Mouse (Mus musculus) heart, embryonic 15.5 days (tissue): ENCODE measurements around the gene Tmem151a. TPM values are rescaled to one million over a fixed set of nuclear protein-coding genes. Genes with fewer than 3 reads are reported as not detected.

ENCODE experiments used
- ATAC-seq: fragments of 200-750 bp; cut with Nextera tagmentation; replicated peaks from 2 replicates; pipeline ENCODE4 v1.8.0; 2017; ENCODE audit warnings: low read depth, moderate TSS enrichment; ENCODE audit not compliant: insufficient number of reproducible peaks, insufficient read depth, low FRiP score
- H3K27ac ChIP-seq: fragments of 300-500 bp; sonication (generic); 2 replicates; pipeline ENCODE4 v1.5.1; 2015; ENCODE audit warnings: mild to moderate bottlenecking, inconsistent platforms
- H3K27me3 ChIP-seq: fragments of 300-500 bp; sonication (generic); 2 replicates; pipeline ENCODE4 v1.6.1; 2015; ENCODE audit warnings: inconsistent platforms
- H3K36me3 ChIP-seq: fragments of 300-500 bp; sonication (generic); 2 replicates; pipeline ENCODE4 v1.6.1; 2015; ENCODE audit warnings: mild to moderate bottlenecking, inconsistent platforms
- H3K4me1 ChIP-seq: fragments of 300-500 bp; sonication (generic); replicated peaks from 2 replicates; pipeline ENCODE4 v1.6.1; 2015; ENCODE audit warnings: inconsistent platforms
- H3K4me2 ChIP-seq: fragments of 300-500 bp; sonication (generic); 2 replicates; pipeline ENCODE4 v1.6.1; 2015; ENCODE audit warnings: inconsistent platforms, mild to moderate bottlenecking, moderate library complexity
- H3K4me3 ChIP-seq: fragments of 300-500 bp; sonication (generic); 2 replicates; pipeline ENCODE4 v1.5.1; 2015; ENCODE audit warnings: mild to moderate bottlenecking, inconsistent platforms
- H3K9ac ChIP-seq: fragments of 300-500 bp; sonication (generic); 2 replicates; pipeline ENCODE4 v1.6.1; 2015; ENCODE audit warnings: mild to moderate bottlenecking, inconsistent platforms
- H3K9me3 ChIP-seq: fragments of 300-500 bp; sonication (generic); replicated peaks from 2 replicates; pipeline ENCODE4 v1.6.1; 2016; ENCODE audit warnings: inconsistent platforms
- WGBS: fragments of 180-500 bp; shearing (Covaris S2); methylation state at CpG from one replicate; pipeline ENCODE4 v1.1.7; 2015; ENCODE audit warnings: mixed read lengths; 5-methylcytosine and 5-hydroxymethylcytosine counted together
- polyA plus RNA-seq: library from polyadenylated mRNA; unstranded; fragments of >200 nt; fragmentation: Nextera tagmentation; extraction: Ambion mirVana; gene quantifications from 2 replicates; pipeline ENCODE4 v1.2.1, GENCODE M21; 2015

Tmem151a gene
- polyA plus RNA-seq, 1 experiment from 2014 or later: 3.0 TPM

DNA sequence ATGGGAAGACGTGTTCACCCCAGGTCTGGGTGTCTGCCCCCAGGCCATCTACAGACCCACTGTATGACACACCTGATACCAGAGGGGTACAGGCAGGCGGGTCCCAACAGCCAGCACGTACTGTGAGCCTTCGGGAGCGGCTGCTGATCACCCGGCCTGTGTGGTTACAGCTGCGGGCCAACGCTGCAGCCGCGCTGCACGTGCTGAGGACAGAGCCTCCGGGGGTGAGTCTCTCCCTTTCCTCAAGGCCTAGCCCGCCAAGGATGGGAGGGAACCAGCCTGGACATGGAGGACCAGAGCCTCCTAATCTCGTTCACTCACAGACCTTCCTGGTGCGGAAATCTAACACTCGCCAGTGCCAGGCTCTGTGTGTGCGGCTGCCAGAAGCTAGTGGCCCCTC lies 34.3 kb downstream of the Tmem151a start:
- ATAC-seq: peak; percentile 33; the same call in 1 of the 2 replicates
- Histone ChIP-seq H3K4me3 (peak overlapping the region; percentile 31), H3K36me3 (peaks cover 29% of the 10 kb centered on the region; the same call in 1 of the 2 replicates), H3K4me1 (peaks cover 28% of the 10 kb centered on the region), H3K27me3 (peaks cover 23% of the 10 kb centered on the region), H3K9ac (peak overlapping the region; percentile 8; the same call in 1 of the 2 replicates), H3K9me3 (no peaks in the 10 kb centered on the region), H3K4me2 (peak overlapping the region; percentile 51), H3K27ac (peak overlapping the region; percentile 13; the same call in 1 of the 2 replicates)
- 10% methylated on average over 17 of the region's 17 CpGs for WGBS

GRCm38 (mm10) chr19:5050047-5050905 lies 35.1 kb downstream of the Tmem151a start, which contains the start of gene Rin1:
Gene Rin1, plus strand, starts transcription at chr19:5050481.
- Histone ChIP-seq H3K4me1 (peaks cover 28% of the 10 kb centered on the region), H3K4me3 (peak within 1 kb of the TSS; percentile 31), H3K36me3 (peaks cover 29% of the 10 kb centered on the region; the same call in 1 of the 2 replicates), H3K9me3 (no peaks in the 10 kb centered on the region), H3K9ac (peak within 1 kb of the TSS; percentile 21), H3K4me2 (peak within 1 kb of the TSS; percentile 51), H3K27me3 (peaks cover 23% of the 10 kb centered on the region), H3K27ac (peak within 1 kb of the TSS; percentile 13)
- ATAC-seq: peak; percentile 45
- WGBS: 16% methylated on average over 14 of the region's 14 CpGs

GRCm38 (mm10) chr19:5049325-5049724 lies 36.0 kb downstream of the Tmem151a start:
- no peak for ATAC-seq
- H3K36me3 ChIP-seq: peaks cover 29% of the 10 kb centered on the region; the same call in 1 of the 2 replicates

DNA sequence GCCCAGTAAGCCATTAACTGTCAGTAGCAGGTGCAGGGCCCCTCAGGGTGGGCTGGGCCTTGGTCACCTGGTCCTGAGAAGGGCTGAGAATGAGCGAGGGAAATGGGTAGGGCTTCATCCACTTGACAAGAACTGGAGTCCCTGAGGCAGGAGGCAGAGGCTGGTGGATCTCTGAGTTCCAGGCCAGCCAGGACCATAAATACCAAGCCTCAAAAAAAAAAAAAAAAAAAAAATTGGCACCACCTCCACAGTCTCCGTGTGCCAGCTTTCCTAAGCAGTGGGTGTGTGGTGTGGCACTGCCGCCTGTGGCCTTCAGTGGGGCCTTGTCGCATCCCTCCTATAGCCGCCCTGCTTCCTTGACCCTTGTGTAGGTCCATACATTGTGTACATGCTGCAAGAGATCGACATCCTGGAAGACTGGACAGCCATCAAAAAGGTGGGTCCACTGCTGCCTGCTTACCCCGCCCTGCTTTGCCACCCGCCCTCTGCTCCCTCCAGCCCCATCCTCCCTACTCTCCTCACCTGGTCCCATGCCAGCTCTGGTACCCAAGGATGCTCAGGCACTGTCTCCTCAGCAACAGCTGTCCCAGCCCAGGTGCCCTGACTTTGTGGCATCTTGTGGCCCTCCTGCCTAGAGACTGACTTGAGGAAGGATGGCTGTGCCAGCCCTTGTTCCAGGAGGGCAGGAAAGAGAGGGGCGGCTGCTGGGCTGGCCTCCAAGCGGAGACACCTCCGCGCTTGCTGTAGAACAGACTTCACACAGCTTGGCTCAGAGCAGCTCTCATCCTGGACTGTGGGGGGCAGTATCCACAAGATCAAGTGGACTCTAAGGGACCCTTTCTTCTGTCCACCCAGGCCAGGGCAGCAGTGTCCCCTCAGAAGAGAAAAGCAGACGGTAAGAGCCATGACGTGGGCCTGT lies 36.9 kb downstream of the Tmem151a start:
- WGBS: 85% methylated on average over 14 of the region's 14 CpGs
- Histone ChIP-seq H3K27ac (no peak overlapping the region), H3K9ac (no peak overlapping the region), H3K9me3 (no peaks in the 10 kb centered on the region), H3K4me3 (no peak overlapping the region), H3K27me3 (peaks cover 12% of the 10 kb centered on the region), H3K36me3 (peaks cover 29% of the 10 kb centered on the region; the same call in 1 of the 2 replicates), H3K4me2 (no peak overlapping the region), H3K4me1 (peaks cover 28% of the 10 kb centered on the region)
- no peak for ATAC-seq

More at GRCm38 (mm10) chr19:5049325-5049724, 36.0 kb downstream of the Tmem151a start:
- Histone ChIP-seq H3K4me2 (no peak overlapping the region), H3K27me3 (peaks cover 18% of the 10 kb centered on the region), H3K4me3 (no peak overlapping the region), H3K9me3 (no peaks in the 10 kb centered on the region), H3K9ac (peak overlapping the region; percentile 21; the same call in 1 of the 2 replicates), H3K27ac (no peak overlapping the region), H3K4me1 (peaks cover 28% of the 10 kb centered on the region)
- WGBS: 79% methylated on average over 6 of the region's 6 CpGs

DNA sequence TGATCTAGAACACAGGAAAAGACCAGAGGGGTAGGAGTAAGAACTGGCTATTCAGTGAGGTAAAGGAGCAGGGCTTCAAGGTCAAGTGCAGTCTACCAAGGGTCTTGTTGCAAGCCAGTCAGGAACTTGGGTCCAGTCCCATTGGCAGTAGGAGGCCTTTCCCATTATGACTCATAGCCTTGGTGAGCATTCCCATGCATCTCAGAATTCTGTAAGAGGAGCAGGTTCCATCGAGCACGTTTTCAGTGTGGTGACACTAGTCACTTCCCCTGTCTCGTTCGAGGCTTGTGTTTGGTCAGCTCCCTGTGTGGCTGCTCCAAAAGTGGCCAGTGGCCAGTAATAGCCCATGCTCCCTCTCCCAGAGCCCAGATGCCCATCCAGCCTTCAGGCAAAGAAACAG lies 39.8 kb downstream of the Tmem151a start:
- Histone ChIP-seq H3K4me1 (peaks cover 21% of the 10 kb centered on the region), H3K27ac (no peak overlapping the region), H3K27me3 (no peaks in the 10 kb centered on the region), H3K36me3 (peaks cover 29% of the 10 kb centered on the region; the same call in 1 of the 2 replicates), H3K9ac (no peak overlapping the region), H3K9me3 (no peaks in the 10 kb centered on the region), H3K4me2 (no peak overlapping the region), H3K4me3 (no peak overlapping the region)
- no peak for ATAC-seq
- WGBS: 67% methylated on average over 4 of the region's 4 CpGs

- Histone ChIP-seq H3K27me3 (no peaks in the 10 kb centered on the region), H3K4me3 (peak overlapping the region; percentile 84), H3K4me2 (peak overlapping the region; percentile 98), H3K9me3 (no peaks in the 10 kb centered on the region), H3K4me1 (peaks cover 36% of the 10 kb centered on the region), H3K27ac (peak overlapping the region; percentile 76), H3K36me3 (peaks cover 3% of the 10 kb centered on the region; the same call in 1 of the 2 replicates), H3K9ac (peak overlapping the region; percentile 86)
- ATAC-seq: no peak
- 2% methylated on average over 16 of the region's 16 CpGs for WGBS
Measured at GRCm38 (mm10) chr19:5041588-5041987, 43.7 kb downstream of the Tmem151a start.

DNA sequence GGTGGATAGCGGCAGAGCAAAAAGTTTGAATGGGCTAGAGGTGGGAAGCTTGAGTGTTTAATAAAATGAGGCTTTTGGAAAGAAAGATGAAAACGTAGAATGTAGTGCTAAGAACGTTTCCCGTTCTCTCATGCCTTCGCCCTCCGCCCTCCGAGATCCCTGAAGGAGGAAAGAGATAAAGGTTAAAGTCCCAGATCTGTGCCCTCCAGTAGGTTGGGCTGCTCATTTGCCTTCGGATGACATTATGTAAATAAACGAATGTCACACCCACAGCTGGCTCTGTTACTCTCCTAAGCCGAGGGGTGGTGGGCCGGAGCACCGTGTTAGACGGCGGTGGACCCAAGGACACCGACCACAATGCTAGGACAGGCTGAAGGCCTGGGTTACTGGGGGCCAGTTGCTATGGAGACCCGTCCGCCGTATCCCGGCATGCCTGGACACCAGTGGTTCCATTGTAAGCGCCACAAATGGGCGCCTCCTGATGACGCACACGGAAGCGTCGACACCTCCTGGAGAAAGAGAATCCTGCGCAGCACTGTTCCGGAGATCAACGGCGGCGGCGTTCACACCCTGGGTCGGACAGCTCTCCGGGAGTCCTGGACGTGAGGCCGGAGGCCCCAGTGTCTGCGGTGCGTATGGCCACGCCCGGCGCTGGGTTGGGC lies 44.3 kb downstream of the Tmem151a start, which contains the start of gene Brms1:
Brms1 (plus strand) TSS at position 493 of the 662 bp plus-strand sequence.
- Histone ChIP-seq H3K27ac (peak within 1 kb of the TSS; percentile 76), H3K4me2 (peak within 1 kb of the TSS; percentile 98), H3K9me3 (no peaks in the 10 kb centered on the region), H3K4me1 (peaks cover 36% of the 10 kb centered on the region), H3K9ac (peak within 1 kb of the TSS; percentile 86), H3K36me3 (no peaks in the 10 kb centered on the region; the same call in 1 of the 2 replicates), H3K4me3 (peak within 1 kb of the TSS; percentile 84), H3K27me3 (no peaks in the 10 kb centered on the region)
- WGBS: 4% methylated on average over 40 of the region's 40 CpGs
- peak; percentile 52 for ATAC-seq

DNA sequence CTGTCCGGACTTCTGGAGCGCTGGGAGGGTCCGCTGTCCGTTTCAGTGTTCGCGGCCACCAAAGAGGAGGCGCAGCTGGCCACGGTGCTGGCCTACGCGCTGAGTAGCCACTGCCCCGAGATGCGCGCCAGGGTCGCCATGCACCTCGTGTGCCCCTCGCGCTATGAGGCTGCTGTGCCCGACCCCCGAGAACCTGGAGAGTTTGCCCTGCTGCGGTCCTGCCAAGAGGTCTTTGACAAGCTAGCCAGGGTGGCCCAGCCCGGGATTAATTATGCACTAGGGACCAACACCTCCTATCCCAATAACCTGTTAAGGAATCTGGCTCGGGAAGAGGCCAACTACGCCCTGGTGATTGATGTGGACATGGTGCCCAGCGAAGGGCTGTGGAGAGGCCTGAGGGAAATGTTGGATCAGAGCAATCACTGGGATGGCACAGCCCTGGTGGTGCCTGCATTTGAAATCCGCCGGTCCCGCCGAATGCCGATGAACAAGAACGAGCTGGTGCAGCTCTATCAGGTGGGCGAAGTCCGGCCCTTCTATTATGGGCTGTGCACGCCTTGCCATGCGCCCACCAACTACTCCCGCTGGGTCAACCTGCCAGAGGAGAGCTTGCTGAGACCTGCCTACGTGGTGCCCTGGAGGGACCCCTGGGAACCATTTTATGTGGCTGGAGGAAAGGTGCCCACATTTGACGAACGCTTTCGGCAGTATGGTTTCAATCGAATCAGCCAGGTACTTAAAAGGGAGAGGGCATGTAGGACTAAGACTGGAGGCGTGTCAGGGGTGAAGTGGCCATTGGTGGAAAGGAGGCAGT lies 45.8 kb downstream of the Tmem151a start:
- 0 out of 2 replicates have a peak, but pooled peaks have one; percentile 1 for ATAC-seq

GRCm38 (mm10) chr19:5038709-5039156 lies 46.6 kb downstream of the Tmem151a start, which contains the start of the genes B4gat1 and AC124502.3:
Gene B4gat1, plus strand, starts transcription at chr19:5038826.
Gene AC124502.3, plus strand, starts transcription at chr19:5038891.
- H3K9ac ChIP-seq: peak within 1 kb of the TSS; percentile 94
- WGBS: under 1% methylated on average over 42 of the region's 44 CpGs

More for the DNA sequence above, 45.8 kb downstream of the Tmem151a start:
- no peaks in the 10 kb centered on the region for H3K27me3 ChIP-seq
- H3K4me3 ChIP-seq: peak overlapping the region; percentile 84
- H3K4me1 ChIP-seq: peaks cover 36% of the 10 kb centered on the region
- WGBS: 14% methylated on average over 41 of the region's 41 CpGs
- no peaks in the 10 kb centered on the region for H3K9me3 ChIP-seq
- H3K9ac ChIP-seq: peak overlapping the region; percentile 94
- no peaks in the 10 kb centered on the region for H3K36me3 ChIP-seq
- no peak overlapping the region for H3K27ac ChIP-seq
- H3K4me2 ChIP-seq: peak overlapping the region; percentile 98

More at GRCm38 (mm10) chr19:5038709-5039156, 46.6 kb downstream of the Tmem151a start, which contains the start of the genes B4gat1 and AC124502.3:
- Histone ChIP-seq H3K27ac (peak within 1 kb of the TSS; percentile 77), H3K27me3 (no peaks in the 10 kb centered on the region), H3K9me3 (no peaks in the 10 kb centered on the region), H3K4me1 (peaks cover 36% of the 10 kb centered on the region), H3K4me2 (peak within 1 kb of the TSS; percentile 98), H3K4me3 (peak within 1 kb of the TSS; percentile 84), H3K36me3 (no peaks in the 10 kb centered on the region)
- peak; percentile 90 for ATAC-seq
